Mouse (Mus musculus) testis, adult 2 months (tissue): ENCODE data around the gene Pld3. TPM values are rescaled to one million over a fixed set of nuclear protein-coding genes. Genes with fewer than 3 reads are reported as not detected.
"Not testable (repeated sequence)": the region's sequence is repeated elsewhere in the genome, so short reads cannot be mapped to it uniquely, and the experiment has no call there.

Experiments
- H3K27ac ChIP-seq: fragments of 200-500 bp; 2 replicates; pipeline ENCODE4 v1.5.1; 2012; ENCODE audit warnings: low read depth, low read length; ENCODE audit not compliant: control insufficient read depth, insufficient read depth
- H3K27me3 ChIP-seq: fragments of 200-500 bp; 2 replicates; pipeline ENCODE4 v1.6.1; 2012; ENCODE audit warnings: mild to moderate bottlenecking, low read length, moderate library complexity; ENCODE audit not compliant: control insufficient read depth, insufficient read depth
- H3K36me3 ChIP-seq: fragments of 200-500 bp; 2 replicates; pipeline ENCODE4 v1.6.1; 2012; ENCODE audit warnings: mild to moderate bottlenecking, low read length; ENCODE audit not compliant: control insufficient read depth, insufficient read depth
- H3K4me1 ChIP-seq: fragments of 200-500 bp; 2 replicates; pipeline ENCODE4 v1.6.1; 2012; ENCODE audit warnings: low read length; ENCODE audit not compliant: control insufficient read depth, insufficient read depth
- H3K4me3 ChIP-seq: fragments of 200-500 bp; 2 replicates; pipeline ENCODE4 v1.5.1; 2012; ENCODE audit warnings: low read depth, mild to moderate bottlenecking, low read length, moderate library complexity, mixed read lengths; ENCODE audit not compliant: control insufficient read depth
- CTCF ChIP-seq: fragments of 200-500 bp; IDR thresholded peaks from 2 replicates; pipeline ENCODE4 v1.5.1; 2012; ENCODE audit warnings: low read depth, mild to moderate bottlenecking, inconsistent platforms, low read length, moderate library complexity; ENCODE audit not compliant: control insufficient read depth, insufficient read depth, insufficient replicate concordance
- POLR2A ChIP-seq: fragments of 200-500 bp; IDR thresholded peaks from 2 replicates; pipeline ENCODE4 v1.6.1; 2012; ENCODE audit warnings: low read depth, mild to moderate bottlenecking, inconsistent platforms, low read length, moderate library complexity; ENCODE audit not compliant: control insufficient read depth
- polyA plus RNA-seq: library from polyadenylated mRNA; depleted of rRNA; stranded (reverse); fragments of >200 nt; gene quantifications from 2 replicates; pipeline ENCODE4 v1.2.3, GENCODE M21; 2012

Pld3 gene
- polyA plus RNA-seq, 1 experiment, result 130 TPM

- H3K27ac ChIP-seq, result no peak within 1 kb of the TSS
- H3K4me3 ChIP-seq, result no peak within 1 kb of the TSS
Measured at GRCm38 (mm10) chr7:27499036-27499435, 54.0 kb downstream of the Pld3 start, which contains the start of gene Prx. TSS of gene Prx (plus strand) at chr7:27499324.

GRCm38 (mm10) chr7:27494659-27495367, 58.2 kb downstream of the Pld3 start:
- not testable (repeated sequence) for H3K27ac ChIP-seq, H3K4me3 ChIP-seq, H3K27me3 ChIP-seq, H3K36me3 ChIP-seq
- H3K4me1 ChIP-seq, result peaks cover 16% of the 10 kb centered on the region

More at GRCm38 (mm10) chr7:27499036-27499435, 54.0 kb downstream of the Pld3 start, which contains the start of gene Prx:
- no peaks in the 10 kb centered on the region for H3K36me3 ChIP-seq
- TF ChIP-seq CTCF, result no peak
- no peak for TF ChIP-seq POLR2A
- peaks cover 5% of the 10 kb centered on the region for H3K4me1 ChIP-seq
- no peaks in the 10 kb centered on the region for H3K27me3 ChIP-seq

- H3K27ac ChIP-seq, result no peak overlapping the region
- no peaks in the 10 kb centered on the region for H3K27me3 ChIP-seq
- TF ChIP-seq POLR2A (no peak), CTCF (no peak)
- H3K36me3 ChIP-seq, result no peaks in the 10 kb centered on the region
- H3K4me3 ChIP-seq, result no peak overlapping the region
- H3K4me1 ChIP-seq, result peaks cover 26% of the 10 kb centered on the region
Measured at GRCm38 (mm10) chr7:27493450-27493849, 59.6 kb downstream of the Pld3 start.

- TF ChIP-seq CTCF, result no peak
- TF ChIP-seq POLR2A, result no peak
- no peaks in the 10 kb centered on the region for H3K27me3 ChIP-seq
- H3K27ac ChIP-seq, result no peak overlapping the region
- peaks cover 27% of the 10 kb centered on the region for H3K4me1 ChIP-seq
- no peak overlapping the region for H3K4me3 ChIP-seq
- no peaks in the 10 kb centered on the region for H3K36me3 ChIP-seq
Measured at GRCm38 (mm10) chr7:27493022-27493421, 60.0 kb downstream of the Pld3 start.

- H3K27ac ChIP-seq, result no peak overlapping the region
- peaks cover 34% of the 10 kb centered on the region for H3K4me1 ChIP-seq
- TF ChIP-seq POLR2A, result no peak
- no peak for TF ChIP-seq CTCF
- no peaks in the 10 kb centered on the region for H3K27me3 ChIP-seq
- H3K36me3 ChIP-seq, result no peaks in the 10 kb centered on the region
- H3K4me3 ChIP-seq, result no peak overlapping the region
Measured at GRCm38 (mm10) chr7:27491856-27492255, 61.2 kb downstream of the Pld3 start.

GRCm38 (mm10) chr7:27490543-27491329, 62.3 kb downstream of the Pld3 start:
- H3K4me3 ChIP-seq, result peak overlapping the region; percentile 77
- H3K4me1 ChIP-seq, result peaks cover 34% of the 10 kb centered on the region
- no peaks in the 10 kb centered on the region for H3K36me3 ChIP-seq
- peak overlapping the region; percentile 54 for H3K27ac ChIP-seq
- TF ChIP-seq CTCF (peak; percentile 49; the same call in 1 of the 2 replicates), POLR2A (peak; percentile 38; the same call in 1 of the 2 replicates)
- H3K27me3 ChIP-seq, result no peaks in the 10 kb centered on the region

GRCm38 (mm10) chr7:27490227-27490542, 62.8 kb downstream of the Pld3 start:
- H3K36me3 ChIP-seq, result no peaks in the 10 kb centered on the region
- H3K27ac ChIP-seq, result peak overlapping the region; percentile 45
- H3K4me1 ChIP-seq, result peaks cover 36% of the 10 kb centered on the region
- peak overlapping the region; percentile 58 for H3K4me3 ChIP-seq
- TF ChIP-seq CTCF, result no peak
- no peaks in the 10 kb centered on the region for H3K27me3 ChIP-seq
